ENCODE assay signal across 8 mouse cellular contexts in genomic region chr16:10713441-10714239, GRCm38 (mm10).
DNase-seq lines count a peak whose midpoint lies in the region; ATAC-seq lines count a peak whose summit lies in the region.

No protein-coding gene starts in this region.

- H3K4me2 ChIP-seq in midbrain, embryonic 11.5 days, result no peak overlapping the region
- H3K4me2 ChIP-seq in midbrain, embryonic 13.5 days (replicated peaks), result no peak overlapping the region

- H3K27me3 ChIP-seq in midbrain, embryonic 11.5 days (ENCODE audit: control insufficient read depth, insufficient read depth, low read length), result no peaks in the 10 kb centered on the region
- H3K27me3 ChIP-seq in midbrain, embryonic 13.5 days, result no peaks in the 10 kb centered on the region

- peak; percentile 33 for DNase-seq in midbrain, embryonic 11.5 days (ENCODE audit: low spot score, missing footprints)
- peak; percentile 56 for DNase-seq in cerebellum, adult 8-10 months
- DNase-seq in kidney, adult 18-20 months, result peak; percentile 46
- DNase-seq in skeletal muscle tissue, adult 2 months (ENCODE audit: low read depth, low spot score), result peak; percentile 32
- DNase-seq in layer of hippocampus, postnatal 25 days (ENCODE audit: extremely low spot score in 1 of 2, low spot score in 1 of 2), result no peak

- H3K9me3 ChIP-seq in midbrain, embryonic 11.5 days (ENCODE audit: control insufficient read depth, low read length), result no peaks in the 10 kb centered on the region
- H3K9me3 ChIP-seq in midbrain, embryonic 13.5 days, result no peaks in the 10 kb centered on the region

- no peaks in the 10 kb centered on the region for H3K36me3 ChIP-seq in midbrain, embryonic 11.5 days (ENCODE audit: control insufficient read depth, insufficient read depth, low read length)
- no peaks in the 10 kb centered on the region for H3K36me3 ChIP-seq in midbrain, embryonic 13.5 days

- 63% methylated on average over 7 of the region's 7 CpGs for WGBS in midbrain, embryonic 11.5 days
- 61% methylated on average over 7 of the region's 7 CpGs for WGBS in midbrain, embryonic 13.5 days

- H3K27ac ChIP-seq in midbrain, embryonic 11.5 days (ENCODE audit: low read depth, low read length), result no peak overlapping the region; the same call in 1 of the 2 replicates
- H3K27ac ChIP-seq in midbrain, embryonic 13.5 days, result no peak overlapping the region

- no peak overlapping the region for H3K4me3 ChIP-seq in midbrain, embryonic 11.5 days (ENCODE audit: low read depth, low read length)
- no peak overlapping the region for H3K4me3 ChIP-seq in midbrain, embryonic 13.5 days (replicated peaks)

- no peak overlapping the region for H3K9ac ChIP-seq in midbrain, embryonic 11.5 days (ENCODE audit: low read length)
- H3K9ac ChIP-seq in midbrain, embryonic 13.5 days (replicated peaks), result no peak overlapping the region

- ATAC-seq in midbrain, embryonic 11.5 days (ENCODE audit: low FRiP score), result no peak
- no peak for ATAC-seq in midbrain, embryonic 13.5 days
- ATAC-seq in megakaryocyte, adult 5-6 weeks (ENCODE audit: poor library complexity, severe bottlenecking), result no peak
- no peak for ATAC-seq in erythroid progenitor cell, adult 5-6 weeks (replicated peaks; ENCODE audit: low FRiP score, poor library complexity, severe bottlenecking)

- peaks cover 5% of the 10 kb centered on the region; the same call in 1 of the 2 replicates for H3K4me1 ChIP-seq in midbrain, embryonic 11.5 days (ENCODE audit: control insufficient read depth, insufficient read depth, low read length)
- H3K4me1 ChIP-seq in midbrain, embryonic 13.5 days (replicated peaks), result peaks cover 11% of the 10 kb centered on the region

Comparison
In these comparisons a context has a peak if more than half of its experiments do, and no peak if none do; other contexts are left out.
1. DNase-seq: peak in midbrain, embryonic 11.5 days (single experiment), cerebellum, adult 8-10 months (single experiment), kidney, adult 18-20 months (single experiment) and skeletal muscle tissue, adult 2 months (single experiment); none in layer of hippocampus, postnatal 25 days (0 of 2).